Mouse (Mus musculus): ENCODE data around the gene Cct7.

Cct7 gene

DNA sequence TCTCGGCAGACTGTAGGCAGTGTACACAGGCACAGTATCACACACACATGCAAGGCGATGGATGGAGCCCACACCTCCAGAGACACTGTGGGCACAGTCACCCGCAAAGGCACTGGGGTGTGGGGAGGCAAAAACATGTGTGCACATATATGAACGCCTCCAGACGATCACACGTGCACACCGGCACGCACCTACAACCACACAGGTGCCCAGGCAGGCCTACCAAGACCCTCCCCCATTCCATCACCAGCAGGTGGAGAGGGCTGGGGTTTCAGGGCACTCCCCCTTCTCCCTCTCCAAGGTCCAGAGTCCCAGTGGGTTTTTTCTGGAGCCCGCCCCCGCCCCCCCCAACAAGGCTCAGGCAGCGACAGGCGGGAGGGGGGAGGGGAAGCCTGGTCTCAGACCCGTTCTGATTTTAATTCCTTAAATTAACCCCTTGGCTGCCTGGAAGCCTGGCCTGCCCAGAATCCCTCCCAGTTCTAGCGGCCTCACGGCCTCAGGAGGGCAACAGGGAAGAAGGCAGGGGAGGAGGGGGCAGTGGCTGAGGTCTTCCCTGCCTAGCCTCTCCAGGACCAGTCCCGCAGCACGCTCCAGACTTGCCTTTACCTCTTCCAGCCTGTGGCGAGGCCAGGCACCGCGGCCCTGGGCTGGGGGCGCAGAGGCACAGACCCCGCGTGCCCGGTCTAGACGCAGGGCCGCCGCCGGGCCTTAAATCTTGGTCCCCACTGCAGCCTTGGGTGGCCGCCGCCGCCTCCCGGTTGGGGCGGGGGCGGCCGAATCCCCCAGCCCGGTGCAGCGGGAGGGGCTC lies 51.0 kb downstream of the Cct7 start:
- in situ Hi-C loops (cut with MseI, MboI) = no loop called here

DNA sequence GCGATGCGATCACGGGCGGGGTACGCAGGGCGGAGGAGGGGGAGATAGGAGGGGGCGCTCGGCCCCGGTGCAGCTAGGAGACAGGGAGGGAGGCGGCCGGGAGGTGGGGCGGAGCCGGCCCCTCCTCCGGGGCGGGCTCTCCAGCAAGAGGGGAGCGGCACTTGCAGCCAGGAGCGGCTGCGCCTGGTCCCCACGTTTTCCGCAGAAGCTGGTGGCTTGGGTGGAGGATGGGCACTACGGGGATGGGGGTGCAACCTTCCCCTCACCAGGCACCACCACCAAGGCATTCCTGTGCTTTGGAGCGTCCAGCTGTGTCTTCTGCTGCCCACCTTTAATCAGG lies 51.6 kb downstream of the Cct7 start, which contains the start of gene Fbxo41:
Gene Fbxo41 (minus strand): TSS at position 84 of the 340 bp plus-strand sequence.
- in situ Hi-C loops (cut with MseI, MboI) = no loop called here

DNA sequence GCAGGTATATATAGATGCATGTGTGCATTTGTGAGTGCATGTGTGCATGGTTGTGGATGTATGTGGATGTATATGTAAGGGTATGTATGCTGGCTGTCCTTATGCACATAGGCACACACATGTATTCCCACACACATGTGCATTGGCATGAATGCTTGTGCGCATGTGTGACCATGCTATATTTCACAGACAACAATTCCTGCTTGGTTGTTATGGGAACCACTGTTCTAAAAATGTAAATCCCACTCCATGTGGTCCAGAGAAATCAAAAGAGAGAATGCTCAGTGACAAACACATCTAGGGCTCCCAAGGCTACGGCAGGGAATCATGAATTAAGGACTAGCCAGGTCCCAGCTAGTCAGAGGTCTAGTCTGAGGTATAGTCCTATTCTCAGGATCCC lies 53.6 kb downstream of the Cct7 start:
- in situ Hi-C loops (cut with MseI, MboI) = no loop called here

DNA sequence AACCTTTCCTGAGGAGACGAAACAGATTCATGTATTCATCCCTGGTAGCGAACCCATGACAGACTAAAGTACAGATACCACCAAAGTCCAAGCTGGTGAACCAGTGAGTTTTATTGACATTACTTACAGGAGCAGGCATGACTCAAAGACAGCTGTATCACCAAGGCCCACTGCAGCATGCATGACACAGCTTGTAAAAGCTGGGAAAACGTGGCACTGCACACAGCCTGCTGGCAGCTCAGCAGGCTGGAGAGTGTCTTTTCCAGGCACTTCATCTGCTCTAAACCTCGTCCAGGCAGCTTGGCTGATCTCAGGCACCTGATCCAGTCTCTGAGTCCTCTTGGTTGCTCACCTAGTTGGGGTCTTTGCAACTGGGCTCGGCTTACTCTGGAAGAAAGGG lies 57.3 kb downstream of the Cct7 start:
- in situ Hi-C loops (cut with MseI, MboI) = no loop called here

DNA sequence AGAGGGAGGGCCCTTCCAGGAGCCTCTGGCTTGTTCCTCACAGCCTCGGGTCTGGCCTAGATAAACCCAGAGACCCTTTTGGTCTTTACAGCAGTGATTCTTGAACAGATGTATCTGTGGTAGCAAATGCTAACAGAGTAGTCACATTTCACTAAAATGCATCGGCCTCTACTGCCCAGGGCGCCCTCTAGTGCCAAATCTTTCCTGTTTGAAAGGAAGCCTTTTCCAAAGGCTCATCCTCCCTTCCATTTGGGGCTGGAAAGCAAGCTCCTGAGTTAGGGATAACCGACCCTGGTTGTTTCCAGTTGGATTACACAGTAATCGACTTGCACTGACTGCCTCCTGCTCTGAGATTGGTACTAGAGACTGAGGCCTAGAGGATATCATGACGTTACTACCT lies 59.2 kb downstream of the Cct7 start:
- in situ Hi-C loops (cut with MseI, MboI) = no loop called here

DNA sequence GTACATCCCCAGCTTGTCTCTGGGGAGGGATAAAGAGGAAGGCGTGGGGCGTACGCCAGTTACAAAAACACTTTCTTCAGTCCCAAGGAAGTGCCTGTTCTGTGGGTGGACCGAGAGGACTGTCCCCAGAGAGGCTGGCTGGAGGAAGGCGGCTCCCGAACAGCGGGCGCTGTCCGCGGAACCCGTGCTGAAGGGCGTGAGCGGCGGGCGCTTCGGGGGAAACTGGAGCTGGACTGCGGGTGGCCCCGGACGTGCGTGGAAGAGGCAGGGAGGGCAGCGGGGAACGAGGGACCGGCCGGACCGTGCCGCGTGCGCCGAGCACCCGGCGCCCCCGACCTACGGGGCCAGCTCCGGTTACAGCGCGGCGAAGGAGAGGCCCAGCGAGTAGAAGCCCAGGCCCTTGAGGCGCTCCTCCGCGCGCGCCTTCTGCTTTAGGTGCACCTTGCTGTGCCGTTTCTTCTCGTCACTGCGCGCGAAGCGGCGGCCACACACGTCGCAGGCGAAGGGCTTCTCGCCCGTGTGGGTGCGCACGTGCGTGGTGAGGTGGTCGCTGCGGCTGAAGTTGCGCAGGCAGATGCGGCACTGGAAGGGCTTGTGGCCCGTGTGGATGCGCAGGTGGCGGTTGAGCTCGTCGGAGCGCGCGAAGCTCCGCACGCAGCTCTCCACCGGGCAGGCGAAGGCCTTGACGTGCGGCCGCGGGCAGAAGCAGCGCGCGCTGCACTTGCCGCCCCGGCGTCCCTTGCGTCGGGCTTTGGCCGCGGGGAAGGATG lies 60.2 kb downstream of the Cct7 start:
- in situ Hi-C loops (cut with MseI, MboI) = no loop called here

DNA sequence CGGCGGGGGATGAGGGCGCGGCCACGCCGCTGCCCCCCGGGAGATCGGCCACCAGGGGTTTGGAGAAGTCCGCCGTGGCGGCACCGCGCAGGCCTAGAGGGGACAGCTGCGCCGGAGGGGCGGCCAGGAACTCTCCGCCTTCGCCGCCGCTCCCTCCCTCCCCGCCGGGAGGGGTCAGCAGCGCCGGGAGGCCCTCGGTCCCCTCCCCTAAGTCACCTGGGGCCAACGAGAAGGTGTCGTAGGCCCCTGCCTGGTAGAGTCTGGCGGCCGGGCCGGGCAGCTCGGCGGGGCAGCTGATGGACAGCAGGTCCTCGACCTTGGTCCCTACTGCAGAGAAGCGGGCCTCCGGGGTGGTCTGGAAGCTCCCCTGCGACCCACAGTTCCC lies 60.7 kb downstream of the Cct7 start:
- in situ Hi-C loops (cut with MseI, MboI) = no loop called here

DNA sequence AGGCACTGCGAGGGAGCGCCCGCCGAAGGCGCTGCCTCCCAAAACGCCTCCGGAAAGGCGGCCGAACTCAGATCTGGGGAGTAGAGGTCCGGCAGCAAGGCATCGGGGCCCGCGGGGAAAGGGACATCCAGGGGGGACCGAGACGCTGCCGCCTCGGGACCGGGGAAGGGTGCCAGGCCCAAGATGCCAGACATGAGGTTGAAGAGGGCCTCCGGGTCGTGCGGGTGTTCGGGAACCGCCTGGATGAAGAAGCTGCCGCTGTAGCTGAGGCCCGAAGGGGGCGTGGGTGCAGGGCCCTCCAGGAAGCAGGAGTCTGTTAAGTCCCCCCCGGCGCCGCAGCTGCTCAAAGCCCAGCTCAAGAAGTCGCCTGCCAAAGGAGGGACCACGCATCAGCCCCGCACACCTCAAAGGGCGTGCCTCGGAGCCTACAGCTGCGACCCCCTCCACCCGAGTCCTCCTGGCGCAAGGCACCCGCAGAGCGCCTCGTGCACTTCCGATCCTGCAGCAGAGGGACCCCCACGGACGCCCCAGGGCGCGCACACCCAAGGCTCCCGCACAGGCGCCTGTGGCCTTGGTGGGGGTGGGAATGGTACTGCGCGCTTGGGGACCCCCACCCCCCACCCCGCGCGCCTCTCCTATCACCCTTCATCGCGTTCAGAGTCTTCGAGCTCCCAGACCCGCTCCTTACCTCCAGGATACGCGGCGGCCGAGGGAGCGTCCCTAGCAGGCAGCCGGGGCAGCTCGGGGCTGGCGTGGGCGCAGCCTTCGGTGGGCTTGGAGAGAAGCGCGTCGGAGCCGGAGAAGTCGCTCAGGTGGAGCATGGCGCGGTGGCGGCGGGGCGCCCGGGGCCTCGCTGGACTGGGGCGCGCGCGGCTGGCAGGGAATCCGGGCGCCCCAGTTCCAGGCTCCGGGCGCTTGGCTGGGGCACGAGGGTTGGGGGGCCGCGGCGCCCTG lies 61.5 kb downstream of the Cct7 start:
- in situ Hi-C loops (cut with MseI, MboI) = no loop called here

DNA sequence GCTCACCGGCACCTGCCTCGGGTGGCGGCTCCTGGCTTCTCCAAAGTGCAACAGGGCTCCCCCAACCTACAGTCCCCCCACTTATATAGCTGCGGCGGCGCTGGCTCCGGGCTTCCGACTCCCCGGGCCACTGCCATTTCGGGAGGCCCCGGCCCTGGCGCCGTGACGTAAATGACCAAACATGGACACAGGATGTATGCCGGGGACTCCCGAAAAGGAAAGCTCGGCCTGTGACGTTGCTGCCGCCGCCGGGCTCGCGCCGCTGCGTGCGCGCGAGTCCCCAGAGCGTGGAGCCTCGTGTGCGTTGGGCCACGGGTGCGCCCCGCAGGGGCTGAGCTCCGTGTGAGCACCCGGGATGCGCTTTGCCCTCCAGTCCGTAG lies 62.2 kb downstream of the Cct7 start, which contains the start of gene Egr4:
Gene Egr4 (minus strand): TSS at position 59 of the 380 bp plus-strand sequence.
- in situ Hi-C loops (cut with MseI, MboI) = no loop called here

DNA sequence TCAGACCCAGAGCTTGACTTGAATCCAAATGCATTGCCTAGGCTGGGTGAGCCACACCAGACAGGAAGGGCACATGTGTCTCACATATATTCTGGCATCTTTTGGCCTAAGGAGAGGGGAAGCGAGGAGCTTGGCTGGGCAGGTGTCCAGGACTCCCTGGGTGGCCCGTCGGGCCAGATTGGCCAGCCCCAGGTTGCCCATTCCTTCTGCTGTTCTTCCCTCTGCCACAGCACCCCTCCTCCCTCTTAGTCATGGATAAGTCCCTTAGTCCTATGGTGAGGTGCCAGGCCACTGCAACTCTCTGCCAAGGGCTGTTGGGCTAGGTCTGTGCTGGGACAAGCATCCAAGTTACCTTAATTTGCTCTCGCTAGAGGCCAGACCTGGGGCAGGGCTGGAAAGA lies 64.6 kb downstream of the Cct7 start:
- in situ Hi-C loops (cut with MseI, MboI) = no loop called here
